Mouse (Mus musculus): ENCODE data around the gene Pced1a.

DNA sequence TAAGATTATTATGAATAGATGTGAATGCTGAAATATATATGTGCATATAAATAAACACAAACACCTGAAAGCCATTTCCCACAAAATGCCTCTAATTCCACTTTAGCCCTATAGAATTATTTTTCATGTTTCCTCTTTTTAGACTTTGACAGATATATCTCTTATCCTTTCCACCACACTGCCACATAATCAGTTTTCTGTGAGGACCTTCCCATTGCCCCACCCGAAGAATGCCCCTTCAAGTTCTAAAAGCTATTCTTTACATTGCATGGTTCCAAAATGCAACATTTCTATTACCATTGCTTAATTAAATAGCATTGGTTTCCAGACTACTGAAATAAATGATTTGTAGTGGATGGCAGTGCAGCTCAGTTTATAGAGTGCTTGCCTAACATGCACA, 41.9 kb upstream of the Pced1a start:
- TF ChIP-seq CTCF (IDR thresholded peaks at IDR 0.05; ENCODE audit: low read depth) (no peak), EP300 (IDR thresholded peaks at IDR 0.05; ENCODE audit: low read depth) (no peak)
